Mouse (Mus musculus): Measurements from ENCODE around the gene Stx1b. TPM values are rescaled to one million over a fixed set of nuclear protein-coding genes. Genes with fewer than 3 reads are reported as not detected.

Gene Stx1b
- total and polyA plus RNA-seq, 2 experiments from 2014 or later, result 83.6 to 83.9 TPM

DNA sequence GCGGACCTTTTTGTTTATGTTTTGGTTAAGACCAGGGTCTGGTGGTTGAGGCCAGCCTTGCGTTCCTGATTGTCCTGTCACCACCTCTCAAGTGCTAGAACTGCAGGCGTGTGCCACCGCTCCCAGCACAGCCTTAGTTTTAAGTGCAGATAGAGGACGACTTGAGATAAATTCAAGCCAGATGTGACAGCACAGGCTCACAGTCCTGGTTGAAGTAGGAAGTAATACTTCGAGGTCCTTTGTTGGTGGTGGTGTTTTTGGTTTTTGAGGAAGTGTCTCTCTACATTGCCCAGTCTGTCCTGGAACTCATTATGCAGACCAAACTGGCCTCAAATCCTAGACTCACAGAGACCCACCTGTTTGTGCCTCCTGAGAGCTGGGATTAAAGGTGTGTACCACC, 64.6 kb downstream of the Stx1b start:
- ATAC-seq (ENCODE audit: low FRiP score) (no peak), DNase-seq (ENCODE audit: low spot score) (no peak)
- Histone ChIP-seq H3K4me1 (ENCODE audit: insufficient read depth, low read length) (no peaks in the 10 kb centered on the region; the same call in 1 of the 2 replicates), H3K9ac (replicated peaks; ENCODE audit: low read length, poor library complexity, severe bottlenecking) (no peak overlapping the region), H3K4me2 (ENCODE audit: low read depth, low read length, poor library complexity, severe bottlenecking) (no peak overlapping the region), H3K9me3 (ENCODE audit: low read length) (no peaks in the 10 kb centered on the region), H3K36me3 (ENCODE audit: insufficient read depth, low read length) (peaks cover 41% of the 10 kb centered on the region), H3K4me3 (ENCODE audit: low read depth, low read length) (no peak overlapping the region), H3K27ac (ENCODE audit: low read depth, low read length) (no peak overlapping the region), H3K27me3 (ENCODE audit: insufficient read depth, low read length) (no peaks in the 10 kb centered on the region)
- TF ChIP-seq CTCF (IDR thresholded peaks at IDR 0.05), result no peak
- WGBS, result 79% methylated on average over 6 of the region's 6 CpGs

Other genes starting within 250 kb of the Stx1b start
- gene Ccdc189, start 236.0 kb downstream of the Stx1b start, total RNA-seq (2014; rRNA removed), result 6.7 and 8.1 TPM in 2 replicates
- 11.8 and 13.5 TPM in 2 replicates for gene Ccdc189, start 236.0 kb downstream of the Stx1b start, polyA plus RNA-seq (2015; fragmentation: Nextera tagmentation; extraction: Ambion mirVana)
- gene Rnf40, start 235.8 kb downstream of the Stx1b start, total RNA-seq (2014; rRNA removed), result 34.5 and 42.9 TPM in 2 replicates
- 38.1 and 40.9 TPM in 2 replicates for gene Rnf40, start 235.8 kb downstream of the Stx1b start, polyA plus RNA-seq (2015; fragmentation: Nextera tagmentation; extraction: Ambion mirVana)
- 36.1 and 42.6 TPM in 2 replicates for gene Zfp629, start 208.8 kb downstream of the Stx1b start, total RNA-seq (2014; rRNA removed)
- 15.1 and 15.5 TPM in 2 replicates for gene Zfp629, start 208.8 kb downstream of the Stx1b start, polyA plus RNA-seq (2015; fragmentation: Nextera tagmentation; extraction: Ambion mirVana)
- 115 and 131 TPM in 2 replicates for gene Bcl7c, start 115.6 kb downstream of the Stx1b start, total RNA-seq (2014; rRNA removed)
- gene Bcl7c, start 115.6 kb downstream of the Stx1b start, polyA plus RNA-seq (2015; fragmentation: Nextera tagmentation; extraction: Ambion mirVana), result 41.3 and 49.2 TPM in 2 replicates
- 5.5 and 5.6 TPM in 2 replicates for gene Ctf1, start 111.8 kb downstream of the Stx1b start, total RNA-seq (2014; rRNA removed)
- gene Ctf1, start 111.8 kb downstream of the Stx1b start, polyA plus RNA-seq (2015; fragmentation: Nextera tagmentation; extraction: Ambion mirVana), result 3.2 and 3.8 TPM in 2 replicates
- gene Ctf2, start 92.4 kb downstream of the Stx1b start, total RNA-seq (2014; rRNA removed), result not detected in 2 replicates
- not detected in 2 replicates for gene Ctf2, start 92.4 kb downstream of the Stx1b start, polyA plus RNA-seq (2015; fragmentation: Nextera tagmentation; extraction: Ambion mirVana)
- gene Fbxl19, start 80.0 kb downstream of the Stx1b start, total RNA-seq (2014; rRNA removed), result 207 and 221 TPM in 2 replicates
- gene Fbxl19, start 80.0 kb downstream of the Stx1b start, polyA plus RNA-seq (2015; fragmentation: Nextera tagmentation; extraction: Ambion mirVana), result 5.9 and 8.3 TPM in 2 replicates
- gene Orai3, start 54.7 kb downstream of the Stx1b start, total RNA-seq (2014; rRNA removed), result 14.8 and 17.6 TPM in 2 replicates
- 9.9 and 10.0 TPM in 2 replicates for gene Orai3, start 54.7 kb downstream of the Stx1b start, polyA plus RNA-seq (2015; fragmentation: Nextera tagmentation; extraction: Ambion mirVana)
- 18.0 and 19.8 TPM in 2 replicates for gene Setd1a, start 47.9 kb downstream of the Stx1b start, total RNA-seq (2014; rRNA removed)
- gene Setd1a, start 47.9 kb downstream of the Stx1b start, polyA plus RNA-seq (2015; fragmentation: Nextera tagmentation; extraction: Ambion mirVana), result 12.7 and 16.4 TPM in 2 replicates
- not detected in 2 replicates for gene Gm49388, start 38.9 kb downstream of the Stx1b start, total RNA-seq (2014; rRNA removed)
- not detected in 2 replicates for gene Gm49388, start 38.9 kb downstream of the Stx1b start, polyA plus RNA-seq (2015; fragmentation: Nextera tagmentation; extraction: Ambion mirVana)
- gene Hsd3b7, start 23.9 kb downstream of the Stx1b start, total RNA-seq (2014; rRNA removed), result 7.1 and 12.8 TPM in 2 replicates
- gene Hsd3b7, start 23.9 kb downstream of the Stx1b start, polyA plus RNA-seq (2015; fragmentation: Nextera tagmentation; extraction: Ambion mirVana), result 8.6 and 11.3 TPM in 2 replicates
- gene Stx4a, start 255 bp downstream of the Stx1b start, total RNA-seq (2014; rRNA removed), result 6.7 and 7.1 TPM in 2 replicates
- gene Stx4a, start 255 bp downstream of the Stx1b start, polyA plus RNA-seq (2015; fragmentation: Nextera tagmentation; extraction: Ambion mirVana), result 20.0 and 20.7 TPM in 2 replicates
- 32.3 and 33.8 TPM in 2 replicates for gene Zfp646, start 51.7 kb upstream of the Stx1b start, total RNA-seq (2014; rRNA removed)
- gene Zfp646, start 51.7 kb upstream of the Stx1b start, polyA plus RNA-seq (2015; fragmentation: Nextera tagmentation; extraction: Ambion mirVana), result 3.8 and 4.2 TPM in 2 replicates
- 27.8 and 31.0 TPM in 2 replicates for gene Zfp668, start 52.3 kb upstream of the Stx1b start, total RNA-seq (2014; rRNA removed)
- 26.0 and 29.7 TPM in 2 replicates for gene Zfp668, start 52.3 kb upstream of the Stx1b start, polyA plus RNA-seq (2015; fragmentation: Nextera tagmentation; extraction: Ambion mirVana)
- 0.55 and 1.0 TPM in 2 replicates for gene Prss53, start 66.4 kb upstream of the Stx1b start, total RNA-seq (2014; rRNA removed)
- gene Prss53, start 66.4 kb upstream of the Stx1b start, polyA plus RNA-seq (2015; fragmentation: Nextera tagmentation; extraction: Ambion mirVana), result 0.77 and 0.82 TPM in 2 replicates
- 0.16 TPM in 1 of 2 replicates, not detected in the other for gene Gm21974, start 70.9 kb upstream of the Stx1b start, total RNA-seq (2014; rRNA removed)
- gene Gm21974, start 70.9 kb upstream of the Stx1b start, polyA plus RNA-seq (2015; fragmentation: Nextera tagmentation; extraction: Ambion mirVana), result not detected in 2 replicates
- 22.7 and 30.3 TPM in 2 replicates for gene Vkorc1, start 71.1 kb upstream of the Stx1b start, total RNA-seq (2014; rRNA removed)
- gene Vkorc1, start 71.1 kb upstream of the Stx1b start, polyA plus RNA-seq (2015; fragmentation: Nextera tagmentation; extraction: Ambion mirVana), result 61.2 and 62.8 TPM in 2 replicates
- gene Bckdk, start 79.5 kb upstream of the Stx1b start, total RNA-seq (2014; rRNA removed), result 47.8 and 77.7 TPM in 2 replicates
- 52.7 and 63.7 TPM in 2 replicates for gene Bckdk, start 79.5 kb upstream of the Stx1b start, polyA plus RNA-seq (2015; fragmentation: Nextera tagmentation; extraction: Ambion mirVana)
- 28.1 and 33.7 TPM in 2 replicates for gene Kat8, start 88.0 kb upstream of the Stx1b start, total RNA-seq (2014; rRNA removed)
- 34.8 TPM in 2 replicates for gene Kat8, start 88.0 kb upstream of the Stx1b start, polyA plus RNA-seq (2015; fragmentation: Nextera tagmentation; extraction: Ambion mirVana)
- gene Prss8, start 105.6 kb upstream of the Stx1b start, total RNA-seq (2014; rRNA removed), result 0.90 and 2.7 TPM in 2 replicates
- 0.37 and 0.69 TPM in 2 replicates for gene Prss8, start 105.6 kb upstream of the Stx1b start, polyA plus RNA-seq (2015; fragmentation: Nextera tagmentation; extraction: Ambion mirVana)
- 6.1 and 20.1 TPM in 2 replicates for gene Prss36, start 122.2 kb upstream of the Stx1b start, total RNA-seq (2014; rRNA removed)
- 13.3 and 15.5 TPM in 2 replicates for gene Prss36, start 122.2 kb upstream of the Stx1b start, polyA plus RNA-seq (2015; fragmentation: Nextera tagmentation; extraction: Ambion mirVana)
- 29.3 and 41.9 TPM in 2 replicates for gene Fus, start 142.9 kb upstream of the Stx1b start, total RNA-seq (2014; rRNA removed)
- 207 and 244 TPM in 2 replicates for gene Fus, start 142.9 kb upstream of the Stx1b start, polyA plus RNA-seq (2015; fragmentation: Nextera tagmentation; extraction: Ambion mirVana)
- 4.3 and 6.6 TPM in 2 replicates for gene Pycard, start 169.3 kb upstream of the Stx1b start, total RNA-seq (2014; rRNA removed)
- gene Pycard, start 169.3 kb upstream of the Stx1b start, polyA plus RNA-seq (2015; fragmentation: Nextera tagmentation; extraction: Ambion mirVana), result 7.8 and 10.8 TPM in 2 replicates
- 0.19 and 0.77 TPM in 2 replicates for gene Trim72, start 179.4 kb upstream of the Stx1b start, total RNA-seq (2014; rRNA removed)
- not detected in 2 replicates for gene Trim72, start 179.4 kb upstream of the Stx1b start, polyA plus RNA-seq (2015; fragmentation: Nextera tagmentation; extraction: Ambion mirVana)
- 2.4 and 2.6 TPM in 2 replicates for gene Itgam, start 238.1 kb upstream of the Stx1b start, total RNA-seq (2014; rRNA removed)
- 0.90 and 0.98 TPM in 2 replicates for gene Itgam, start 238.1 kb upstream of the Stx1b start, polyA plus RNA-seq (2015; fragmentation: Nextera tagmentation; extraction: Ambion mirVana)
- gene Gm49368, start 238.1 kb upstream of the Stx1b start, total RNA-seq (2014; rRNA removed), result not detected in 2 replicates
- not detected in 2 replicates for gene Gm49368, start 238.1 kb upstream of the Stx1b start, polyA plus RNA-seq (2015; fragmentation: Nextera tagmentation; extraction: Ambion mirVana)